Mouse (Mus musculus) kidney, embryonic 15.5 days (tissue): ENCODE measurements around the gene Olfr776. TPM values are rescaled to one million over a fixed set of nuclear protein-coding genes. Genes with fewer than 3 reads are reported as not detected.
"Not testable (repeated sequence)": the region's sequence is repeated elsewhere in the genome, so short reads cannot be mapped to it uniquely, and the experiment has no call there.

Experiments used
- ATAC-seq: fragments of 200-750 bp; cut with Nextera tagmentation; replicated peaks from 2 replicates; pipeline ENCODE4 v1.8.0; 2017; ENCODE audit warnings: moderate TSS enrichment; ENCODE audit not compliant: low FRiP score
- H3K27ac ChIP-seq: fragments of 300-500 bp; sonication (generic); 2 replicates; pipeline ENCODE4 v1.5.1; 2015; ENCODE audit warnings: mild to moderate bottlenecking, inconsistent platforms
- H3K27me3 ChIP-seq: fragments of 300-500 bp; sonication (generic); 2 replicates; pipeline ENCODE4 v1.6.1; 2015; ENCODE audit warnings: inconsistent platforms
- H3K36me3 ChIP-seq: fragments of 300-500 bp; sonication (generic); 2 replicates; pipeline ENCODE4 v1.6.1; 2015; ENCODE audit warnings: inconsistent platforms
- H3K4me1 ChIP-seq: fragments of 300-500 bp; sonication (generic); 2 replicates; pipeline ENCODE4 v1.6.1; 2015; ENCODE audit warnings: inconsistent platforms
- H3K4me2 ChIP-seq: fragments of 300-500 bp; sonication (generic); 2 replicates; pipeline ENCODE4 v1.6.1; 2015; ENCODE audit warnings: moderate library complexity, mild to moderate bottlenecking, inconsistent platforms
- H3K4me3 ChIP-seq: fragments of 300-500 bp; sonication (generic); replicated peaks from 2 replicates; pipeline ENCODE4 v1.5.1; 2015; ENCODE audit warnings: mild to moderate bottlenecking, inconsistent platforms
- H3K9ac ChIP-seq: fragments of 300-500 bp; sonication (generic); 2 replicates; pipeline ENCODE4 v1.6.1; 2015; ENCODE audit warnings: mild to moderate bottlenecking, inconsistent platforms
- H3K9me3 ChIP-seq: fragments of 300-500 bp; sonication (generic); replicated peaks from 2 replicates; pipeline ENCODE4 v1.6.1; 2016; ENCODE audit warnings: inconsistent platforms
- WGBS: fragments of 180-500 bp; shearing (Covaris S2); methylation state at CpG from one replicate; pipeline ENCODE4 v1.1.7; 2015; ENCODE audit warnings: mixed read lengths; 5-methylcytosine and 5-hydroxymethylcytosine counted together
- polyA plus RNA-seq: library from polyadenylated mRNA; unstranded; fragments of >200 nt; fragmentation: Nextera tagmentation; extraction: Ambion mirVana; gene quantifications from 2 replicates; pipeline ENCODE4 v1.2.1, GENCODE M21; 2015

Gene Olfr776
- polyA plus RNA-seq: not detected in 2 replicates

DNA sequence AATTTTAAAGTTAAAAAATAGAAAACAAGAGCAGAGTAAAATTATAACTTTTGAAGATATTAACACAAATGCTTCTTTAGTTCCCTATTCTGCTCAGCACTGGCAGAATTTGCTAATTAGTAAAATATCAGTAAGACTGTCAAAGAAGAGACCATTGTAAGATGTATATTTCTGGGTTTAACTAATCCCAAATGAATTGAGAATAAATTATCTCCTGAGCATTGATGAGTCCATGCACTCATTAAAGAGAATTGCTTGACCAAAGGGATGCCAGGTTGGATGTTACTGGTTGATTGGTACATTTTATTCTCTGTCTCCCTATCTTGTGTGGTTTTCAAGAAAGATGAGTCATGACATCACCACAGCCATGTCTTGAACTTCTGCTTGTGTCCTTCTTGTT is at the start of gene Olfr776:
Gene Olfr776, plus strand, starts transcription at position 301 of the 400 bp plus-strand sequence.
- no peaks in the 10 kb centered on the region for H3K9me3 ChIP-seq
- no peak within 1 kb of the TSS for H3K9ac ChIP-seq
- no peak for ATAC-seq
- no peak within 1 kb of the TSS for H3K27ac ChIP-seq
- H3K36me3 ChIP-seq: no peaks in the 10 kb centered on the region
- no peaks in the 10 kb centered on the region for H3K4me1 ChIP-seq
- H3K4me3 ChIP-seq: no peak within 1 kb of the TSS
- H3K4me2 ChIP-seq: no peak within 1 kb of the TSS
- no peaks in the 10 kb centered on the region for H3K27me3 ChIP-seq

DNA sequence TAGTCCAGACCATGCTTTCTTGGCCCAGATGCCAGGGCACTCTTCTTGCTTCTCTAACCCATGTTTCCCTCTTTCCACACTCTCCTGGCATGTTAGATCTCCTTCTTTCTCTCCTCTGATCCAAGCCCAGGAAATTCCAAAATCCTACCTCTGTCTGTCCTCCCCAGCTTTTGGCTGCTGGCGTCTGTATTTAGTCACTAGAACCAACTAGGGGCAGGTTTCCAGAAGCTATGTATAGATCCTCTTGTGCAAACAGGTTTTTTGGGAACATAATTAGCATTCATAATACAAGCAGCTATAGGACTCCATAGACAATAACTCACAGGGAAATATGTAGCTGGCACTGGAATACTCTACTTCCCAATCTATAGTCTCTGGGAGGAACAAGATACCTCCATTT is 28.2 kb upstream of the Olfr776 start:
- no peak overlapping the region for H3K27ac ChIP-seq
- 89% methylated on average over 1 of the region's 1 CpGs for WGBS
- no peak overlapping the region for H3K4me2 ChIP-seq

GRCm38 (mm10) chr10:129235904-129236303 is 23.0 kb upstream of the Olfr776 start, which contains the start of gene Olfr774:
Gene Olfr774 (plus strand): TSS chr10:129236204.
- Histone ChIP-seq H3K4me1 (no peaks in the 10 kb centered on the region), H3K27me3 (no peaks in the 10 kb centered on the region), H3K4me2 (no peak within 1 kb of the TSS), H3K36me3 (no peaks in the 10 kb centered on the region), H3K27ac (no peak within 1 kb of the TSS), H3K9ac (no peak within 1 kb of the TSS), H3K4me3 (no peak within 1 kb of the TSS), H3K9me3 (no peaks in the 10 kb centered on the region)
- no peak for ATAC-seq
- WGBS: 69% methylated on average over 2 of the region's 2 CpGs

More for the DNA sequence above, 28.2 kb upstream of the Olfr776 start:
- Histone ChIP-seq H3K9ac (no peak overlapping the region), H3K4me1 (no peaks in the 10 kb centered on the region), H3K36me3 (no peaks in the 10 kb centered on the region), H3K27me3 (no peaks in the 10 kb centered on the region), H3K4me3 (no peak overlapping the region), H3K9me3 (no peaks in the 10 kb centered on the region)
- no peak for ATAC-seq

- WGBS: 66% methylated on average over 3 of the region's 3 CpGs
Measured at GRCm38 (mm10) chr10:129248112-129248511, 10.8 kb upstream of the Olfr776 start, which contains the start of gene Olfr775. Gene Olfr775 (plus strand): TSS chr10:129248412.

GRCm38 (mm10) chr10:129271081-129271535 is 12.2 kb downstream of the Olfr776 start, which contains the start of gene Olfr777:
Gene Olfr777 (minus strand): TSS chr10:129271485.
- ATAC-seq: no peak
- Histone ChIP-seq H3K4me2 (no peak within 1 kb of the TSS), H3K27ac (no peak within 1 kb of the TSS), H3K9me3 (no peaks in the 10 kb centered on the region), H3K9ac (no peak within 1 kb of the TSS), H3K4me1 (no peaks in the 10 kb centered on the region), H3K4me3 (no peak within 1 kb of the TSS), H3K36me3 (no peaks in the 10 kb centered on the region), H3K27me3 (no peaks in the 10 kb centered on the region)
- 92% methylated on average over 2 of the region's 2 CpGs for WGBS

More at GRCm38 (mm10) chr10:129248112-129248511, 10.8 kb upstream of the Olfr776 start, which contains the start of gene Olfr775:
- Histone ChIP-seq H3K4me1 (no peaks in the 10 kb centered on the region), H3K4me2 (no peak within 1 kb of the TSS), H3K27ac (no peak within 1 kb of the TSS), H3K4me3 (no peak within 1 kb of the TSS), H3K27me3 (no peaks in the 10 kb centered on the region), H3K36me3 (no peaks in the 10 kb centered on the region), H3K9ac (no peak within 1 kb of the TSS), H3K9me3 (no peaks in the 10 kb centered on the region)
- no peak for ATAC-seq

DNA sequence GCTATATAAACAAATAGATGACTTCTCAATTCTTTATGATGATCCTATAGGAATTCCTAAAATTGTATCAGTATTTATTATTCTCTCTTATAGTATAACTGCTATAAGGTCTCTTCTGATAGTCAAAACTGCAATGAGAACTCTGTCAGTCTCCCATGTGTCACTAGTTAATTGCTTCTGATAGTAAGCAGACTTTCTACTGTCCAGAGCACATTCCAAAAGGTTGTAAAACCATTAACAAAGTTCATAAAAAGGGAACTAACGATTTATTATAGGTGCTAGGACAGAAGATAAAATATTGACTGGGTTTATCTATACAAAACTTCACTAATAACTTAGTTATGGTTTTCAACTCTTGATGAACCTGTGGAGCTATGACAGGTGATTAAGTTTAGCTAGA is 54.0 kb downstream of the Olfr776 start:
- ATAC-seq, H3K27ac ChIP-seq, H3K9me3 ChIP-seq, H3K27me3 ChIP-seq, H3K4me1 ChIP-seq, H3K4me3 ChIP-seq, H3K4me2 ChIP-seq, H3K9ac ChIP-seq, H3K36me3 ChIP-seq: not testable (repeated sequence)
- 49% methylated on average over 1 of the region's 1 CpGs for WGBS

DNA sequence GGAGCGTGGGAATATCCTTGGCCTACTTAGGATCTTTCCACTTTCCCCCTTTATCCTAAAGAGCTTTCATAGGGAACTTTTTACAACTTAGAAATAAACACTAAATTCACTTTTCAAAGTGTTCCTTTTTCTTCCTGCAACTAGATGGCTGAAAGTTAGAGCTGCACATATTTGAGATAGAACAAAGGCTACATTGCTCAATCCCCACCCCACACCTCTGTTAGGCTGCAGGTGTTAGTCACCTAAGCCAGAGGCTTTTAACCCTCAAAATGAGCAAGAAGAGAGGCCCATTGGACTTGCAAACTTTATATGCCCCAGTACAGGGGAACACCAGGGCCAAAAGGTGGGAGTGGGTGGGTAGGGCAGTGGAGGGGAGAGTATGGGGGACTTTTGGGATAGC is 54.6 kb downstream of the Olfr776 start:
- H3K27ac ChIP-seq, H3K4me3 ChIP-seq, H3K9ac ChIP-seq, ATAC-seq, H3K9me3 ChIP-seq, H3K36me3 ChIP-seq, H3K4me1 ChIP-seq, H3K4me2 ChIP-seq, H3K27me3 ChIP-seq: not testable (repeated sequence)
- WGBS: no CpG with 5 or more reads among the region's 1 CpGs

Other genes with a start within 250 kb of the Olfr776 start
- gene Olfr763, start 248.3 kb upstream of the Olfr776 start, polyA plus RNA-seq: not detected in 2 replicates
- not detected in 2 replicates for gene Olfr764-ps1, start 219.2 kb upstream of the Olfr776 start, polyA plus RNA-seq
- gene Olfr765, start 209.1 kb upstream of the Olfr776 start, polyA plus RNA-seq: not detected in 2 replicates
- gene Olfr766-ps1, start 190.2 kb upstream of the Olfr776 start, polyA plus RNA-seq: not detected in 2 replicates
- not detected in 2 replicates for gene Olfr767, start 176.2 kb upstream of the Olfr776 start, polyA plus RNA-seq
- gene Olfr768, start 159.8 kb upstream of the Olfr776 start, polyA plus RNA-seq: not detected in 2 replicates
- not detected in 2 replicates for gene Olfr769, start 141.3 kb upstream of the Olfr776 start, polyA plus RNA-seq
- gene Olfr770, start 120.1 kb upstream of the Olfr776 start, polyA plus RNA-seq: not detected in 2 replicates
- not detected in 2 replicates for gene Olfr771, start 94.4 kb upstream of the Olfr776 start, polyA plus RNA-seq
- not detected in 2 replicates for gene Olfr772, start 81.2 kb upstream of the Olfr776 start, polyA plus RNA-seq
- not detected in 2 replicates for gene Olfr773, start 71.7 kb upstream of the Olfr776 start, polyA plus RNA-seq
- gene Olfr774, start 22.9 kb upstream of the Olfr776 start, polyA plus RNA-seq: not detected in 2 replicates
- not detected in 2 replicates for gene Olfr775, start 10.7 kb upstream of the Olfr776 start, polyA plus RNA-seq
- not detected in 2 replicates for gene Olfr777, start 12.4 kb downstream of the Olfr776 start, polyA plus RNA-seq
- not detected in 2 replicates for gene Olfr780, start 59.0 kb downstream of the Olfr776 start, polyA plus RNA-seq
- not detected in 2 replicates for gene Olfr781, start 69.7 kb downstream of the Olfr776 start, polyA plus RNA-seq
- gene Olfr782, start 89.7 kb downstream of the Olfr776 start, polyA plus RNA-seq: not detected in 2 replicates
- gene Olfr784, start 125.0 kb downstream of the Olfr776 start, polyA plus RNA-seq: 0.05 TPM in 2 replicates
- gene Olfr785, start 146.3 kb downstream of the Olfr776 start, polyA plus RNA-seq: not detected in 2 replicates
- not detected in 2 replicates for gene Olfr786, start 168.2 kb downstream of the Olfr776 start, polyA plus RNA-seq
- gene Olfr787, start 202.7 kb downstream of the Olfr776 start, polyA plus RNA-seq: not detected in 2 replicates
- not detected in 2 replicates for gene Olfr788, start 211.9 kb downstream of the Olfr776 start, polyA plus RNA-seq
- not detected in 2 replicates for gene Olfr789, start 225.6 kb downstream of the Olfr776 start, polyA plus RNA-seq
- not detected in 2 replicates for gene Olfr790, start 239.4 kb downstream of the Olfr776 start, polyA plus RNA-seq